Mouse (Mus musculus): ENCODE data around the gene Slc35f3. TPM values are rescaled to one million over a fixed set of nuclear protein-coding genes. Genes with fewer than 3 reads are reported as not detected.

Slc35f3 gene
- total RNA-seq, 2 experiments from 2014 or later = not detected

DNA sequence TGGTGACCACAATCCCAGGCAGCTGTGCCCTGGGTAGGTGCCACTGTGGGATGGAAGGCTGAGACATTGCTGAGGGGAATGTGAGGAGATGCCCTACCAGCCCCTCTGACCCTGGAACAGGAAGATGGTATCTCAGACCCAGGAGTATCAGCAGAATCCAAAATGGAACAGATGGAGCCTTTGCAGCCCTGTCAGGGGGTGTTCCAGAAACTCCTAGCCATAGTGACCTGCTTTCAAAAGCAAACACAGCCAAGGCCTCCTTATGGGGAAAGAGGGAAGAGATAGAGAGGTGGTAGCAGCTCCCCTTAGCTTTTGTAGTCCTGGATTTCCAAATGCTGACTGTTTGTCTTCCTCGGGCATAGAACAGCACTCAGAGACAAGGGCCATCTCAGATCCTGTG, 27.8 kb downstream of the Slc35f3 start:
- intact Hi-C loops (cut with DNase I) = no loop called here
- no peak for DNase-seq

- intact Hi-C loops (cut with DNase I) = no loop called here
Observed at GRCm38 (mm10) chr8:126326731-126327130, 28.4 kb downstream of the Slc35f3 start.

DNA sequence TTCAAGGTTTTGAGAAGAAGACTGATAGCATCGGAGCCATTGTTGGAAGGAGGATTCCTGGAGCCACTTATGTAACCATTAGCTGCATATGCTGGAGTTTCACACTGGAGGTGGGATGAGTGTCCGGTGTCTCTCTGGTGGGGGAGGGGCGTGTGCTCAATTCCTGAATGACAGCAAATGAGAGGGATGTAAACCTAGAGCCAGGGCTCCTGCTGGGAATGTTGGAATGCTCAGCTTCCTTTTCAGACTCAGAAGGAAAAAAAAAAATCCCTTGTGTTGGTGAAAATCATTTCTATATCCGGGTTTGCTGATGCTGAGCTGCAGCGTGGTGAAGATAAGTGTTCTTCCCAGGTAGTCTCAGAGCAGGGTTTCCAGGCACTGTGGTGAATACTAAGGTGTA, 29.4 kb downstream of the Slc35f3 start:
- intact Hi-C loops (cut with DNase I) = no loop called here
- no peak for DNase-seq

More at GRCm38 (mm10) chr8:126326731-126327130, 28.4 kb downstream of the Slc35f3 start:
- no peak for DNase-seq

- DNase-seq = no peak
- intact Hi-C loops (cut with DNase I) = no loop called here
Observed at GRCm38 (mm10) chr8:126338864-126339263, 40.5 kb downstream of the Slc35f3 start.

- intact Hi-C loops (cut with DNase I) = no loop called here
- DNase-seq = no peak
Observed at GRCm38 (mm10) chr8:126339357-126339756, 41.0 kb downstream of the Slc35f3 start.

DNA sequence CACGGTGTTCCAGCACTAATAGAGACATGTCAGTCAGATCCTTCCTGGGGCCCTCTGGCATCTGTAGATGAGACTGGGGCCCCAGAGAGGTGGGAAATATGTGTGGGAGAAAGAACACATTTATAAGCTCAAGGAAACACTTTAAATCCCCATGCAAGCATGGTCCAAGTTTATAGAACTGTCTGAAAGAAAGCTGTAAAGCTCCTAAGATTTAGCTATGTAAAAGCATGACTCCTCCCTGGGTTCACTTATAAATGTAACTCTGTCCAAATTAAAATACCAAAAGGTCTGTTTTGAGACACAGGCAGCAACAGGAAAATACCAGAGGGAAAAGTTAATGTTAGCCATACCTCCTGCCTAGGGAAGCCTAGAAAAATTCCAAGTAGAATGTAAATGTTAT, 42.8 kb downstream of the Slc35f3 start:
- DNase-seq = no peak
- intact Hi-C loops (cut with DNase I) = no loop called here

DNA sequence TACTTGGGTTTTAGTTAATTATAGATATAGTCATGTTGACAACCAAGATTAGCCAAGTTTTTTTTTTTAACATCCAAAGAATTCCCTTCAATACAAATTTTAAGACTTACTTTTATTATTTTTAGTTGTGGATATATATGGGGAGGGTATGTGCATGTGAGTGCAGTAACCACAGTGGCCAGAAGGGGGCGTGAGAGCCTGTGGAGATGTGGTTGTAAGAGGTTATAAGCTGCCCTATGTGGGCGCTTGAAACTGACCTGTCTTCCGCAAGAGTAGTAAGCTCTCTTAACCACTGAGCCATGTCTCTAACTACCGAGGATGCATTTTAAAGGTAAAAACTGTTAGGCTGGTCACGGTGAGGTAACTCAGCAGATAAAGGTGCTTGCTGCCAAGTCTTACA, 45.1 kb downstream of the Slc35f3 start:
- DNase-seq = no peak
- intact Hi-C loops (cut with DNase I) = no loop called here

- no peak for DNase-seq
- intact Hi-C loops (cut with DNase I) = no loop called here
Observed at GRCm38 (mm10) chr8:126345100-126345499, 46.7 kb downstream of the Slc35f3 start.

GRCm38 (mm10) chr8:126353259-126353658, 54.9 kb downstream of the Slc35f3 start:
- no peak for DNase-seq
- intact Hi-C loops (cut with DNase I) = no loop called here

GRCm38 (mm10) chr8:126357946-126358345, 59.6 kb downstream of the Slc35f3 start:
- no peak for DNase-seq
- intact Hi-C loops (cut with DNase I) = no loop called here

DNA sequence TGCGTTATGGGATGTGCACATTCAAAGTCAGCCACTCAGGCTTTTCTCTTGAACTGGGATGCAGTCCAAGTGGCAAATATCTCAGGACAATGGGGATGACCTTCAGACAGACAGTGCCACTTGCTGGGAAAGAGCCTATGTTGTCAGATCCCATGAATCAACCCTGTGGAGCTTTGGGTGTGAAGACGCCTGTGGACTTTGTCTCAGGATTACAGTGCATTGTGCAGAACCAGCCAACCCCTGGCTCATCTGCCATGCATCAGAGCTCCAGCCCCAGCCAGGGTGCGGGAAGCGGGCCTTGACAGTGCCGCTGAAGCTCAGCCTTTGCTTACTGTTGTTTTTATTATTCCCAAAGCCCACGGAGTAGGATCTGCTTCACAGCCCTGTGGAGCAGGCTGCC, 60.9 kb downstream of the Slc35f3 start:
- intact Hi-C loops (cut with DNase I) = no loop called here
- no peak for DNase-seq

- no peak for DNase-seq
- intact Hi-C loops (cut with DNase I) = no loop called here
Observed at GRCm38 (mm10) chr8:126360106-126360505, 61.7 kb downstream of the Slc35f3 start.

- DNase-seq = no peak
- intact Hi-C loops (cut with DNase I) = no loop called here
Observed at GRCm38 (mm10) chr8:126360701-126361100, 62.3 kb downstream of the Slc35f3 start.

DNA sequence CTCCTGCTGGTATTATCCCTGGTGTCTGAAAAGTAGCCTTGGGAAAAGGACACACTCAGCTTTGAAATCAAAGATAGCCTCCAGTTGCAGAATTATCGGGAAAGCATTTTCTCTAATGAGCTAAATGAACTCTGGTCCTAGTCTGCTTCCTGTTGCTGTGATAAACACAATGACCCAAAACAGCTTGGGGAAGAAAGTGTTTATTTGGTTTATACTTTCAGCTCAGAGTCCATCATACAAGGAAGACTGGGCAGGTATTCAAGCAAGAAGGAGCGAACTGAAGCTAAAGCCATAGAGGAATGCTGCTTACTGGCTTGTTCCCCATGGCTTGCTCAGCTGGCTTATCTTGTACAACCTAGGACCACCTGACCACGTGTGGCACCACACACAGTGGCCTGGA, 67.9 kb downstream of the Slc35f3 start:
- intact Hi-C loops (cut with DNase I) = no loop called here
- DNase-seq = no peak

GRCm38 (mm10) chr8:126368349-126369054, 70.1 kb downstream of the Slc35f3 start:
- no peak for DNase-seq
- intact Hi-C loops (cut with DNase I) = no loop called here

GRCm38 (mm10) chr8:126371871-126372270, 73.5 kb downstream of the Slc35f3 start:
- intact Hi-C loops (cut with DNase I) = no loop called here
- DNase-seq = no peak

DNA sequence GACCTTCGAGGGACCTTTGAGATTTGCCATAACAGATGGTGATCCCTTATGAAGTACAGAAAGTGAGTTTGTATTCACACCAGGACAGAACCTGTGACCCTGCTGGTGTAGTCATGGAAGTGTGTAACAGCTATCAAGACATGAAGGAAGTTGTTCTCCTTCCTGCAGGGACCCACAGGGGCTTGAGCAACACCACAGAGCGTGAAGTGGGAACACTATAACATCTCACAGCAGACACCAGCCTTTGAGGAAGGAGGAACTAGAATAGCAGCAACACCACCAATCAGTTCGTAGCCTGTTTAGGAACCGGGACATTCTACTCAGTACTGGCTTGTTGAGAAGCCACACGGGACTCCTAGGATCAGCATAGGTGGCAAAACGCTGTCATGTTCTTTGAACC, 81.2 kb downstream of the Slc35f3 start:
- DNase-seq = no peak
- intact Hi-C loops (cut with DNase I) = no loop called here

GRCm38 (mm10) chr8:126380141-126380540, 81.8 kb downstream of the Slc35f3 start:
- intact Hi-C loops (cut with DNase I) = loop anchor here (5.0 kb wide), 1 partner anchor 123 kb away; no protein-coding TSS in a partner anchor
- DNase-seq = peak in 1 of 2 experiments; percentile 1

GRCm38 (mm10) chr8:126381299-126381698, 82.9 kb downstream of the Slc35f3 start:
- no peak for DNase-seq
- intact Hi-C loops (cut with DNase I) = loop anchor here (5.0 kb wide), 1 partner anchor 124 kb away; no protein-coding TSS in a partner anchor

DNA sequence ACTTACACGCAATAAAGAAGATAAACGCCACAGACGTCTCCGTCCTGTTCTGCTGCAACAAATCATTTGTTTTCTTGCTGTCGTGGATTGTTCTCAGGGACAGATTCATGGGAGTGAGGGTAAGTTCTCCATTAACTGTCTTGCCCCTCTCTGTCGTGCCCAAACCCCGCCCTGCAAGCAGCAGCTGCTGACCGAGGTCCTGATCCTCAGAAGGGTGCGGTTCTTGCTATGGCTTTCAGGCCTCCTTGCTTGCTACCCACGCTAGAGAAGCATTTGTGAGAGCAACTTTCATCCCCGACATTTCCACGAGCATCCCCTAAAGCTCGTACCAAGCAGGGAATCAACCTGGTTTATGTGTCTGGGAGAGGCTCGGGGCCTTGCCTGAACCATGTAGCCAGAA, 83.9 kb downstream of the Slc35f3 start:
- intact Hi-C loops (cut with DNase I) = loop anchor here (5.0 kb wide), 1 partner anchor 125 kb away; no protein-coding TSS in a partner anchor

DNA sequence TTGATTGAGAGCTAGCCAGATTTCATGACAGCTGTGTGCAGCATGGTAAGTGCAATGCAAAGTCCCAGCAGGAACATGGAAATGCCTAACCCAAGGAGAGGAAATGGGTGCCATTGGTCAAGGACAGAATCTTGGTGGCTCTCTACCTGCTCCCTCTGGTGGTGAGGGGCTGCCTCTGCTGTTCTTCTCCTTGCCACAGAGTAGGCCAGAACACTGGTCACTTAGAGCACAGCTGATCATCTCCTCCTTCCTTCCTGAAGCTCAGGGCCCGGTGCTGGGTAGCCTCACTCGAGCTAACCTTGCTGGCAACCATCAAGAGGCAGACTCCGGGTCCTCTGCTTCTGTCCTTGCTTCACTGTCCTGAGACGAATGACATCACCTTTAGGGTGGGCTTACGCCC, 84.4 kb downstream of the Slc35f3 start:
- intact Hi-C loops (cut with DNase I) = loop anchor here (5.0 kb wide), 1 partner anchor 125 kb away; no protein-coding TSS in a partner anchor
- DNase-seq = peak in 1 of 2 experiments; percentile 1

More for the DNA sequence above, 83.9 kb downstream of the Slc35f3 start:
- DNase-seq = peak in 1 of 2 experiments; percentile 8

GRCm38 (mm10) chr8:126387566-126387965, 89.2 kb downstream of the Slc35f3 start:
- no peak for DNase-seq
- intact Hi-C loops (cut with DNase I) = no loop called here

All from heart, postnatal 14 days (tissue).